Mouse (Mus musculus) thymus, postnatal 25 days (tissue): ENCODE data around the gene Olfr99.
"Not testable (repeated sequence)": the region's sequence is repeated elsewhere in the genome, so short reads cannot be mapped to it uniquely, and the experiment has no call there.

ENCODE experiments used
- DNase-seq: peaks from one replicate; pipeline ENCODE4 v3.0.0; 2022

Gene Olfr99

GRCm38 (mm10) chr17:37283360-37283759, at the start of gene Olfr99:
Gene Olfr99, minus strand, starts transcription at chr17:37283460.
- no peak for DNase-seq

GRCm38 (mm10) chr17:37316954-37317353, 33.7 kb upstream of the Olfr99 start, which contains the start of gene Olfr102:
Gene Olfr102, minus strand, starts transcription at chr17:37317054.
- DNase-seq = no peak

GRCm38 (mm10) chr17:37310146-37310699, 27.0 kb upstream of the Olfr99 start:
- DNase-seq = no peak

GRCm38 (mm10) chr17:37308483-37308882, 25.2 kb upstream of the Olfr99 start:
- DNase-seq = no peak

GRCm38 (mm10) chr17:37304213-37304612, 21.0 kb upstream of the Olfr99 start, which contains the start of gene Olfr101:
Gene Olfr101, minus strand, starts transcription at chr17:37304313.
- no peak for DNase-seq

- DNase-seq = no peak
Observed at GRCm38 (mm10) chr17:37280331-37280730, 2.9 kb downstream of the Olfr99 start.

GRCm38 (mm10) chr17:37276573-37276972, 6.7 kb downstream of the Olfr99 start:
- DNase-seq = no peak

GRCm38 (mm10) chr17:37275626-37276248, 7.5 kb downstream of the Olfr99 start:
- DNase-seq = no peak

- DNase-seq = peak; percentile 70
Observed at GRCm38 (mm10) chr17:37270702-37271092, 12.6 kb downstream of the Olfr99 start.

GRCm38 (mm10) chr17:37270058-37270701, 13.1 kb downstream of the Olfr99 start, which contains the start of gene H2-M3:
Gene H2-M3, plus strand, starts transcription at chr17:37270220.
- DNase-seq = peak; percentile 96

GRCm38 (mm10) chr17:37263626-37264025, 19.6 kb downstream of the Olfr99 start, which contains the start of gene Olfr98:
Gene Olfr98, minus strand, starts transcription at chr17:37263749.
- no peak for DNase-seq

GRCm38 (mm10) chr17:37250544-37250943, 32.7 kb downstream of the Olfr99 start:
- peak; percentile 29 for DNase-seq

- no peak for DNase-seq
Observed at GRCm38 (mm10) chr17:37249460-37249859, 33.8 kb downstream of the Olfr99 start.

- peak; percentile 62 for DNase-seq
Observed at GRCm38 (mm10) chr17:37246715-37247114, 36.5 kb downstream of the Olfr99 start.

GRCm38 (mm10) chr17:37242198-37242597, 41.1 kb downstream of the Olfr99 start:
- DNase-seq = no peak

- DNase-seq = not testable (repeated sequence)
Observed at GRCm38 (mm10) chr17:37237230-37237629, 46.0 kb downstream of the Olfr99 start, which contains the start of gene Olfr97. Gene Olfr97, minus strand, starts transcription at chr17:37237330.
